Mouse (Mus musculus) limb, embryonic 10.5 days (tissue): ENCODE data around the gene Dock2. TPM values are rescaled to one million over a fixed set of nuclear protein-coding genes. Genes with fewer than 3 reads are reported as not detected.
"Not testable (repeated sequence)": the region's sequence is repeated elsewhere in the genome, so short reads cannot be mapped to it uniquely, and the experiment has no call there.

ENCODE experiments used
- DNase-seq: peaks from one replicate; pipeline ENCODE4 v3.0.0-alpha.2; 2017; ENCODE audit warnings: low spot score
- H3K27ac ChIP-seq: fragments of 300-500 bp; sonication (generic); 2 replicates; pipeline ENCODE4 v1.5.1; 2016; ENCODE audit warnings: mild to moderate bottlenecking
- H3K27me3 ChIP-seq: fragments of 300-500 bp; sonication (generic); 2 replicates; pipeline ENCODE4 v1.6.1; 2016; ENCODE audit warnings: low read depth, mild to moderate bottlenecking; ENCODE audit not compliant: poor library complexity, severe bottlenecking
- H3K36me3 ChIP-seq: fragments of 300-500 bp; sonication (generic); 2 replicates; pipeline ENCODE4 v1.6.1; 2016; ENCODE audit warnings: mild to moderate bottlenecking, moderate library complexity
- H3K4me1 ChIP-seq: fragments of 300-500 bp; sonication (generic); 2 replicates; pipeline ENCODE4 v1.6.1; 2016
- H3K4me3 ChIP-seq: fragments of 300-500 bp; sonication (generic); 2 replicates; pipeline ENCODE4 v1.5.1; 2016; ENCODE audit warnings: mild to moderate bottlenecking, moderate library complexity
- H3K9me3 ChIP-seq: fragments of 300-500 bp; sonication (generic); replicated peaks from 2 replicates; pipeline ENCODE4 v1.6.1; 2016; ENCODE audit warnings: mild to moderate bottlenecking
- WGBS: fragments of 180-500 bp; shearing (Covaris S2); methylation state at CpG from one replicate; pipeline ENCODE4 v1.1.7; 2016; 5-methylcytosine and 5-hydroxymethylcytosine counted together
- polyA plus RNA-seq: library from polyadenylated mRNA; unstranded; fragments of >200 nt; fragmentation: Nextera tagmentation; extraction: Ambion mirVana; gene quantifications from 2 replicates; pipeline ENCODE4 v1.2.1, GENCODE M21; 2016

Gene Dock2
- polyA plus RNA-seq: 0.55 and 0.60 TPM in 2 replicates

GRCm38 (mm10) chr11:34783587-34784043 lies at the start of gene Dock2:
Gene Dock2, minus strand, starts transcription at chr11:34783892.
- 92% methylated on average over 12 of the region's 12 CpGs for WGBS
- no peaks in the 10 kb centered on the region for H3K36me3 ChIP-seq
- H3K4me3 ChIP-seq: no peak within 1 kb of the TSS
- H3K4me1 ChIP-seq: peaks cover 4% of the 10 kb centered on the region; the same call in 1 of the 2 replicates
- H3K27me3 ChIP-seq: no peaks in the 10 kb centered on the region
- H3K27ac ChIP-seq: no peak within 1 kb of the TSS
- no peak for DNase-seq
- no peaks in the 10 kb centered on the region for H3K9me3 ChIP-seq

- H3K36me3 ChIP-seq: peaks cover 37% of the 10 kb centered on the region
- no peaks in the 10 kb centered on the region for H3K9me3 ChIP-seq
- H3K4me3 ChIP-seq: peak overlapping the region; percentile 78
- peak overlapping the region; percentile 92 for H3K27ac ChIP-seq
- 12% methylated on average over 5 of the region's 5 CpGs for WGBS
- H3K27me3 ChIP-seq: no peaks in the 10 kb centered on the region
- H3K4me1 ChIP-seq: peaks cover 15% of the 10 kb centered on the region
- peak; percentile 34 for DNase-seq
Measured at GRCm38 (mm10) chr11:34832678-34833077, 49.0 kb upstream of the Dock2 start.

GRCm38 (mm10) chr11:34827803-34828202 lies 44.1 kb upstream of the Dock2 start:
- WGBS: 93% methylated on average over 3 of the region's 3 CpGs
- no peak for DNase-seq
- peaks cover 82% of the 10 kb centered on the region for H3K36me3 ChIP-seq
- no peak overlapping the region for H3K4me3 ChIP-seq
- no peaks in the 10 kb centered on the region for H3K27me3 ChIP-seq
- no peaks in the 10 kb centered on the region for H3K9me3 ChIP-seq
- peaks cover 7% of the 10 kb centered on the region for H3K4me1 ChIP-seq
- H3K27ac ChIP-seq: no peak overlapping the region

- Histone ChIP-seq H3K4me1 (no peaks in the 10 kb centered on the region), H3K36me3 (peaks cover 91% of the 10 kb centered on the region), H3K4me3 (no peak overlapping the region), H3K9me3 (no peaks in the 10 kb centered on the region), H3K27ac (no peak overlapping the region), H3K27me3 (no peaks in the 10 kb centered on the region)
- WGBS: 97% methylated on average over 2 of the region's 2 CpGs
- DNase-seq: no peak
Measured at GRCm38 (mm10) chr11:34826940-34827339, 43.2 kb upstream of the Dock2 start.

- Histone ChIP-seq H3K4me3 (no peak overlapping the region), H3K27ac (no peak overlapping the region), H3K27me3 (no peaks in the 10 kb centered on the region), H3K36me3 (peaks cover 96% of the 10 kb centered on the region), H3K4me1 (no peaks in the 10 kb centered on the region), H3K9me3 (no peaks in the 10 kb centered on the region)
- no peak for DNase-seq
- 93% methylated on average over 4 of the region's 4 CpGs for WGBS
Measured at GRCm38 (mm10) chr11:34824791-34825190, 41.1 kb upstream of the Dock2 start.

DNA sequence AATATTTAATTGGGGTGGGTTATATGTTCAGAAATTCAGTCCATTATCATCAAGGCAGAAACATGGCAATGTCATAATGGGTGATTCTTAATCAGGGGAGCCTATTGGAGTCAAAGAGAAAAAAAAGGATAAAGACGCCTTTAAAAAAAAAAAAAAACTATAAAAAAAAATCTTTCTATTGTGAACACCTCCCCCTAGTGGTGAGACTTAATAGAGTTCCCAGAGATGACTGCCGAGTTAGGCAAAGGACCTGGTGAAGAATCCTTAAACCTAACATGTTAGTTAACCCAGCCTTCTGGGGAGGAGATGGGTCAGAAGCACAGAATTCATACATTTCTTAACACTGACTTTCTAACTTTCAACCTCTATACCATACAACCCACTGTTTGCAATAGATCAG lies 31.1 kb upstream of the Dock2 start:
- no peak for DNase-seq
- Histone ChIP-seq H3K36me3 (peaks cover 90% of the 10 kb centered on the region), H3K9me3 (no peaks in the 10 kb centered on the region), H3K27ac (no peak overlapping the region), H3K27me3 (no peaks in the 10 kb centered on the region), H3K4me3 (no peak overlapping the region), H3K4me1 (no peaks in the 10 kb centered on the region)
- 24% methylated on average over 2 of the region's 2 CpGs for WGBS

DNA sequence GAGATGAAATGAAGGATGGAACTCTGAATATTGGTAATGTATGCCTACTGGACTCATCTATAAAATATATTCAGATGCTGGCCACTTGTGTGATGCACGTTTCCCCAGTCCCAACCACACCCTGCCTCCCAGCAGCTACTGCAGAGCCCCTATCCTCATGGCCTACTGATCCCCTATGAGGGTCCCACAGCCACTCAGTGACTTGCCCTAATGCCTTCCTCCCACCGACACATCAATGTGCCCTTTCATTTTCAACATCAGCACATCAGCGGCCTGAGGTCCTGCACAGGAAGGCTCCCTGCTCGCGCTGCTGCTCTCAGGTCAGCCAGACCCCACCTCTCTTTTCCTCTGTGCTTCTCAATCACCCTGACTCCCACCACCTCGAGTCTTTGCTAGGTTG lies 30.6 kb upstream of the Dock2 start:
- 91% methylated on average over 6 of the region's 6 CpGs for WGBS
- no peaks in the 10 kb centered on the region for H3K4me1 ChIP-seq

GRCm38 (mm10) chr11:34805026-34805425 lies 21.3 kb upstream of the Dock2 start:
- not testable (repeated sequence) for H3K27ac ChIP-seq, H3K9me3 ChIP-seq, DNase-seq, H3K27me3 ChIP-seq, H3K4me1 ChIP-seq, H3K4me3 ChIP-seq
- WGBS: 90% methylated on average over 4 of the region's 4 CpGs
- peaks cover 16% of the 10 kb centered on the region for H3K36me3 ChIP-seq

More for the DNA sequence above, 30.6 kb upstream of the Dock2 start:
- Histone ChIP-seq H3K27me3 (no peaks in the 10 kb centered on the region), H3K4me3 (no peak overlapping the region), H3K27ac (no peak overlapping the region), H3K36me3 (peaks cover 90% of the 10 kb centered on the region), H3K9me3 (no peaks in the 10 kb centered on the region)
- DNase-seq: no peak

DNA sequence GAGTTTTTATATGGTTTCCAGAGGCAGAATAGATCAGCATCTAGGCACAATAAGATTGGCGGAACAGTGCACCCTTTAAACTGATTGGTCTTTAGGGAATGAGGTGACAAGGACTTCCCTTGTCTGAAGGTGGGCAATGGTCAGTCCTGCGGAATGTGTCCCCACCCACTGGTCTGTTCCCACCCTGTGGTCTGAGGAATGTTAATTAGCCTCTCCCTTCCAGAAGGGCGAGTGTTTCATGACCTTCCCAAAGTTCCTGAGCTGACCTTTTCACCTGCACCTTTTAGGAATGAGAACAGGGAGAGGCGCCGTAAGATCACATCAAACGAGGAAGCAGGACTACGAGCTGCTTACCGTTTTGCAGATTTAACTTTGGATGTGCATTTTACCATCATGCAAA lies 14.4 kb upstream of the Dock2 start:
- not testable (repeated sequence) for H3K9me3 ChIP-seq, H3K27me3 ChIP-seq, DNase-seq, H3K27ac ChIP-seq, H3K4me1 ChIP-seq, H3K36me3 ChIP-seq, H3K4me3 ChIP-seq
- WGBS: 49% methylated on average over 8 of the region's 8 CpGs

DNA sequence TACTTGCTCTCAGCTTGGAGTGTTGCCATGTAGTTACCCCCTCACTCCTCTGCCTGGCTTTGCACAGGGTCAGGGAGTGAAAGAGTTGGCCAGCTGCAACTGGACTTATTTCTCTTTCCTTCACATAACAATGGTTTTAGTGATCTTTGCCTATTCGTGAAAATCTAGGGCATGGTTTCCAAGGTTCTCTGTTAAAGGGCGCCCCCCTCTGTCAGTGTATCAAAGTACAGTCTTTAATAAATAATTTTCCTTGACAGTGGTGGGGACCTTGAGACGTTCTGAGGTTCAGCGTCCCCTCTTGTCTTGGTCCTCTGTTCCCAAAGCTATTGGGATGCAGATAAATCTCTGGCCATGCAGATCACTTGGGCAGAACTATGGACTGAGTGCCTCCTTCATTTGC lies 12.4 kb upstream of the Dock2 start:
- no peak overlapping the region for H3K27ac ChIP-seq
- H3K27me3 ChIP-seq: no peaks in the 10 kb centered on the region
- WGBS: 28% methylated on average over 4 of the region's 4 CpGs
- H3K4me1 ChIP-seq: 0 out of 2 replicates have a peak, but pooled peaks cover 4% of the 10 kb centered on the region
- H3K9me3 ChIP-seq: no peaks in the 10 kb centered on the region
- DNase-seq: no peak
- H3K4me3 ChIP-seq: no peak overlapping the region
- no peaks in the 10 kb centered on the region for H3K36me3 ChIP-seq

- no peak overlapping the region for H3K27ac ChIP-seq
- WGBS: 67% methylated on average over 8 of the region's 8 CpGs
- no peak for DNase-seq
- H3K36me3 ChIP-seq: no peaks in the 10 kb centered on the region
- no peaks in the 10 kb centered on the region for H3K9me3 ChIP-seq
- H3K27me3 ChIP-seq: no peaks in the 10 kb centered on the region
- H3K4me1 ChIP-seq: no peaks in the 10 kb centered on the region
- no peak overlapping the region for H3K4me3 ChIP-seq
Measured at GRCm38 (mm10) chr11:34791872-34792271, 8.2 kb upstream of the Dock2 start.

- no peak for DNase-seq
- Histone ChIP-seq H3K27ac (no peak overlapping the region), H3K4me1 (peaks cover 4% of the 10 kb centered on the region; the same call in 1 of the 2 replicates), H3K27me3 (no peaks in the 10 kb centered on the region), H3K9me3 (no peaks in the 10 kb centered on the region), H3K4me3 (no peak overlapping the region), H3K36me3 (no peaks in the 10 kb centered on the region)
Measured at GRCm38 (mm10) chr11:34784864-34785263, 1.2 kb upstream of the Dock2 start.

DNA sequence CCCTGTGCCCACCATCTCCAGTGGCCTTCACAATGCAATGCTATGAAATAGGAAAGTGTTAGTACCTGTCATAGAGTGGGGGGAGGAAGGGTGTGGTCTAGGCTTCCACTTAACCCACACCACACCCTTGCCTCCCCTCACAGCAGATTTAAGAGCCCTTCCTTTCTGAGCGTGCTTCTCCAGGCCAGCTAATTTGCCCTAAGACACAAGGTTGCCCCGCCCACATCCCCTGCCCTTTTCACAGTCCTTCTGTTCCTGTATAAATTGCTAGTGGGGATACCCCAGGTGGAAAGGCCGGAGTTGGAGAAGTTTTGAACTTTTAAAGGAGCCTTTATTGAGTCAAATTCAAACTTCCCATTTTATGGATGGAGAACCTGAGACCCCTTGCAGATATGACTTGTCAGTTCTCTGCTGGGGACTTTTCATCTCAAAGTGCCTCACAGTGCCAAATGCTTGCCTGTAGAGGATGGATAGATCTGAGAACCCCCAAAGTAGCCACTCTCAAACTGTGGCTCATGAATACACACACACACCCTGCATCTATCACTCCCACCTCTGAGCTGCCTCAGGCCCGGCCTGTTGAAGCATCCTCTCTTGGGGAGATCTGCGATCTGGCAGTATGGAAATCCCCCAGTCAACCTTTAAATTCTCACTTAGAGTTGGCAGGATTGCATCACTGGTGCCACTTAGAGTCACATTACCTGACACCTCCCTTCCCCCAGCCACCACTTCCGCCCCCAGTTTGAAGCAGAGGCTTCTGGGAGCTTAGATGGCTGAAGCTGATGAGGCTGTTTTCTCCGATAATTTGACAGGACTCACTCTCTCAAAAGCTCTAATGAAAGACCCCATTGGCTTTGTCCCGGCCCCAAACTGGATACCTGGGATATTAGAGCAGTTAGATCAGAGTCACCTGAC lies 919 bp downstream of the Dock2 start:
- Histone ChIP-seq H3K9me3 (no peaks in the 10 kb centered on the region), H3K4me3 (no peak overlapping the region), H3K27me3 (no peaks in the 10 kb centered on the region), H3K27ac (no peak overlapping the region), H3K4me1 (peaks cover 4% of the 10 kb centered on the region; the same call in 1 of the 2 replicates), H3K36me3 (no peaks in the 10 kb centered on the region)
- no peak for DNase-seq
- WGBS: 76% methylated on average over 8 of the region's 8 CpGs
